Mouse (Mus musculus): Measurements from ENCODE around the gene Ifi203.
A peak's percentile ranks its signal among the peaks of the same experiment; 100 is the strongest.
"Not testable (repeated sequence)": the region's sequence is repeated elsewhere in the genome, so short reads cannot be mapped to it uniquely, and the experiment has no call there.

The Ifi203 gene

GRCm38 (mm10) chr1:173941924-173942779, at the start of gene Ifi203, which contains the start of gene Mndal:
Gene Ifi203, minus strand, starts transcription at chr1:173942672.
Gene Mndal, minus strand, starts transcription at chr1:173942491.
- not testable (repeated sequence) for DNase-seq

GRCm38 (mm10) chr1:173982694-173983305, 40.3 kb upstream of the Ifi203 start, which contains the start of gene Ifi202b:
Gene Ifi202b, minus strand, starts transcription at chr1:173982744.
- not testable (repeated sequence) for DNase-seq

GRCm38 (mm10) chr1:173981038-173981437, 38.6 kb upstream of the Ifi203 start:
- not testable (repeated sequence) for DNase-seq

- no peak for DNase-seq
These were observed 35.1 kb upstream of the Ifi203 start for GRCm38 (mm10) chr1:173977622-173978021.

GRCm38 (mm10) chr1:173973111-173973510, 30.6 kb upstream of the Ifi203 start:
- DNase-seq: peak; percentile 1

- DNase-seq: not testable (repeated sequence)
These were observed 19.0 kb upstream of the Ifi203 start for GRCm38 (mm10) chr1:173961491-173961890.

GRCm38 (mm10) chr1:173959998-173960397, 17.5 kb upstream of the Ifi203 start:
- DNase-seq: not testable (repeated sequence)

GRCm38 (mm10) chr1:173955839-173956527, 13.5 kb upstream of the Ifi203 start:
- not testable (repeated sequence) for DNase-seq

GRCm38 (mm10) chr1:173955071-173955796, 12.8 kb upstream of the Ifi203 start:
- DNase-seq: no peak

GRCm38 (mm10) chr1:173953563-173953962, 11.1 kb upstream of the Ifi203 start:
- DNase-seq: no peak

- not testable (repeated sequence) for DNase-seq
These were observed 6.6 kb upstream of the Ifi203 start for GRCm38 (mm10) chr1:173949044-173949443.

- not testable (repeated sequence) for DNase-seq
These were observed 251 bp upstream of the Ifi203 start for GRCm38 (mm10) chr1:173942780-173943066.

GRCm38 (mm10) chr1:173941522-173941921, 950 bp downstream of the Ifi203 start:
- not testable (repeated sequence) for DNase-seq

GRCm38 (mm10) chr1:173919279-173919678, 23.2 kb downstream of the Ifi203 start:
- not testable (repeated sequence) for DNase-seq

- DNase-seq: no peak
These were observed 27.9 kb downstream of the Ifi203 start for GRCm38 (mm10) chr1:173914559-173914958.

- not testable (repeated sequence) for DNase-seq
These were observed 29.1 kb downstream of the Ifi203 start for GRCm38 (mm10) chr1:173913256-173913791.

GRCm38 (mm10) chr1:173912548-173913255, 29.8 kb downstream of the Ifi203 start, which contains the start of gene Ifi211:
Gene Ifi211, minus strand, starts transcription at chr1:173913046.
- DNase-seq: not testable (repeated sequence)

GRCm38 (mm10) chr1:173911808-173912464, 30.5 kb downstream of the Ifi203 start:
- no peak for DNase-seq

- not testable (repeated sequence) for DNase-seq
These were observed 34.1 kb downstream of the Ifi203 start for GRCm38 (mm10) chr1:173908390-173908789.

GRCm38 (mm10) chr1:173905885-173906284, 36.6 kb downstream of the Ifi203 start:
- not testable (repeated sequence) for DNase-seq

- not testable (repeated sequence) for DNase-seq
These were observed 52.7 kb downstream of the Ifi203 start for GRCm38 (mm10) chr1:173889741-173890140.

Data from cerebellum, adult 9-11 months (tissue).